Mouse (Mus musculus) forebrain, postnatal 0 days (tissue): Measurements from ENCODE around the gene A4galt. TPM values are rescaled to one million over a fixed set of nuclear protein-coding genes. Genes with fewer than 3 reads are reported as not detected.

Source experiments
- ATAC-seq: fragments of 200-750 bp; cut with Nextera tagmentation; 2 replicates; pipeline ENCODE4 v1.8.0; 2017; ENCODE audit warnings: mild to moderate bottlenecking, moderate library complexity
- DNase-seq: peaks from one replicate; pipeline ENCODE4 v3.0.0-alpha.2; 2015
- H3K27ac ChIP-seq: fragments of 300-500 bp; sonication (generic); 2 replicates; pipeline ENCODE4 v1.5.1; 2014; ENCODE audit warnings: low read depth, mild to moderate bottlenecking, antibody characterized with exemption, low read length, moderate library complexity, mixed read lengths
- H3K27me3 ChIP-seq: fragments of 300-500 bp; sonication (generic); 2 replicates; pipeline ENCODE4 v1.6.1; 2014; ENCODE audit warnings: mild to moderate bottlenecking, low read length, mixed read lengths; ENCODE audit not compliant: insufficient read depth
- H3K36me3 ChIP-seq: fragments of 300-500 bp; sonication (generic); 2 replicates; pipeline ENCODE4 v1.6.1; 2014; ENCODE audit warnings: mild to moderate bottlenecking, moderate library complexity; ENCODE audit not compliant: insufficient read depth
- H3K4me1 ChIP-seq: fragments of 300-500 bp; sonication (generic); 2 replicates; pipeline ENCODE4 v1.6.1; 2014; ENCODE audit warnings: antibody characterized with exemption; ENCODE audit not compliant: insufficient read depth
- H3K4me2 ChIP-seq: fragments of 300-500 bp; sonication (generic); 2 replicates; pipeline ENCODE4 v1.6.1; 2014; ENCODE audit warnings: low read depth, mild to moderate bottlenecking, moderate library complexity
- H3K4me3 ChIP-seq: fragments of 300-500 bp; sonication (generic); 2 replicates; pipeline ENCODE4 v1.5.1; 2014; ENCODE audit warnings: low read depth, low read length, mixed read lengths
- H3K9ac ChIP-seq: fragments of 300-500 bp; sonication (generic); 2 replicates; pipeline ENCODE4 v1.6.1; 2014; ENCODE audit warnings: mild to moderate bottlenecking
- H3K9me3 ChIP-seq: fragments of 300-500 bp; sonication (generic); 2 replicates; pipeline ENCODE4 v1.6.1; 2016; ENCODE audit warnings: low read length
- CTCF ChIP-seq: sonication (generic); IDR thresholded peaks from 2 replicates; pipeline ENCODE4 v1.5.1; 2016; ENCODE audit warnings: antibody characterized with exemption, control low read depth, low read depth
- WGBS: fragments of 180-500 bp; shearing (Covaris S2); extraction: QIAGEN DNeasy Blood & Tissue Kit; methylation state at CpG from one replicate; pipeline ENCODE4 v1.1.7; 2014; 5-methylcytosine and 5-hydroxymethylcytosine counted together
- polyA plus RNA-seq: library from polyadenylated mRNA; unstranded; fragments of >200 nt; fragmentation: Nextera tagmentation; extraction: Ambion mirVana; gene quantifications from 2 replicates; pipeline ENCODE4 v1.2.1, GENCODE M21; 2015
- total RNA-seq: library from RNA; depleted of rRNA; stranded (reverse); fragments of >200 nt; gene quantifications from 2 replicates; pipeline ENCODE4 v1.2.3, GENCODE M21; 2014; rRNA removed

Gene A4galt
- total and polyA plus RNA-seq, 2 experiments from 2014 or later = 4.9 to 11.6 TPM

GRCm38 (mm10) chr15:83181800-83182330 is 69.7 kb downstream of the A4galt start:
- no peak overlapping the region for H3K4me2 ChIP-seq
- no peak for TF ChIP-seq CTCF
- 54% methylated on average over 4 of the region's 4 CpGs for WGBS
- no peak overlapping the region for H3K9ac ChIP-seq
- H3K27ac ChIP-seq = no peak overlapping the region
- DNase-seq (no peak), ATAC-seq (no peak)
- H3K36me3 ChIP-seq = no peaks in the 10 kb centered on the region
- H3K4me3 ChIP-seq = no peak overlapping the region
- H3K27me3 ChIP-seq = no peaks in the 10 kb centered on the region
- H3K9me3 ChIP-seq = no peaks in the 10 kb centered on the region
- H3K4me1 ChIP-seq = no peaks in the 10 kb centered on the region

GRCm38 (mm10) chr15:83180004-83180403 is 71.6 kb downstream of the A4galt start:
- no peak for TF ChIP-seq CTCF
- WGBS = 88% methylated on average over 6 of the region's 6 CpGs
- H3K36me3 ChIP-seq = no peaks in the 10 kb centered on the region
- no peaks in the 10 kb centered on the region for H3K9me3 ChIP-seq
- ATAC-seq = no peak
- no peak overlapping the region for H3K4me2 ChIP-seq
- H3K9ac ChIP-seq = no peak overlapping the region
- no peak for DNase-seq
- H3K27me3 ChIP-seq = no peaks in the 10 kb centered on the region
- H3K4me3 ChIP-seq = no peak overlapping the region
- no peak overlapping the region for H3K27ac ChIP-seq
- no peaks in the 10 kb centered on the region for H3K4me1 ChIP-seq

Other genes with a start within 250 kb of the A4galt start
- 0.69 and 2.9 TPM in 2 replicates for gene Nfam1, start 218.5 kb downstream of the A4galt start, total RNA-seq
- 1.5 and 1.8 TPM in 2 replicates for gene Nfam1, start 218.5 kb downstream of the A4galt start, polyA plus RNA-seq
- gene Serhl, start 162.3 kb downstream of the A4galt start, total RNA-seq = 7.2 and 11.9 TPM in 2 replicates
- gene Serhl, start 162.3 kb downstream of the A4galt start, polyA plus RNA-seq = 39.1 and 42.6 TPM in 2 replicates
- gene Rrp7a, start 129.0 kb downstream of the A4galt start, total RNA-seq = 104 and 122 TPM in 2 replicates
- 89.5 and 94.9 TPM in 2 replicates for gene Rrp7a, start 129.0 kb downstream of the A4galt start, polyA plus RNA-seq
- gene Poldip3, start 102.4 kb downstream of the A4galt start, total RNA-seq = 86.6 and 100 TPM in 2 replicates
- gene Poldip3, start 102.4 kb downstream of the A4galt start, polyA plus RNA-seq = 95.9 and 103 TPM in 2 replicates
- gene Cyb5r3, start 79.2 kb downstream of the A4galt start, total RNA-seq = 81.2 and 92.5 TPM in 2 replicates
- 88.3 and 149 TPM in 2 replicates for gene Cyb5r3, start 79.2 kb downstream of the A4galt start, polyA plus RNA-seq
- 41.0 and 41.2 TPM in 2 replicates for gene Arfgap3, start 98.5 kb upstream of the A4galt start, total RNA-seq
- 32.0 and 33.7 TPM in 2 replicates for gene Arfgap3, start 98.5 kb upstream of the A4galt start, polyA plus RNA-seq
- gene Pacsin2, start 212.8 kb upstream of the A4galt start, total RNA-seq = 13.8 and 20.9 TPM in 2 replicates
- gene Pacsin2, start 212.8 kb upstream of the A4galt start, polyA plus RNA-seq = 10.4 and 16.5 TPM in 2 replicates